Mouse (Mus musculus) bone marrow macrophage, adult 2 months (primary cell): ENCODE data around the gene Hs3st2. TPM values are rescaled to one million over a fixed set of nuclear protein-coding genes. Genes with fewer than 3 reads are reported as not detected.

Source experiments
- H3K27ac ChIP-seq: 2 replicates; pipeline ENCODE4 v1.5.1; 2012; ENCODE audit warnings: low read depth, low read length; ENCODE audit not compliant: insufficient read depth
- H3K4me1 ChIP-seq: 2 replicates; pipeline ENCODE4 v1.6.1; 2012; ENCODE audit warnings: low read length; ENCODE audit not compliant: control insufficient read depth, insufficient read depth
- H3K4me3 ChIP-seq: 2 replicates; pipeline ENCODE4 v1.5.1; 2012; ENCODE audit warnings: mild to moderate bottlenecking, low read length, moderate library complexity; ENCODE audit not compliant: insufficient read depth
- CTCF ChIP-seq: IDR thresholded peaks from 2 replicates; pipeline ENCODE4 v1.5.1; 2012; ENCODE audit warnings: low read depth, mild to moderate bottlenecking, low read length, moderate library complexity
- POLR2A ChIP-seq: IDR thresholded peaks from 2 replicates; pipeline ENCODE4 v1.6.1; 2012; ENCODE audit warnings: mild to moderate bottlenecking, low read depth, low read length, borderline replicate concordance
- polyA plus RNA-seq: library from polyadenylated mRNA; stranded (reverse); fragments of >200 nt; gene quantifications from 2 replicates; pipeline ENCODE4 v1.2.4, GENCODE M21; 2012; ENCODE audit not compliant: missing spikeins, insufficient read depth, insufficient read length

The Hs3st2 gene
- polyA plus RNA-seq, 1 experiment, result not detected

DNA sequence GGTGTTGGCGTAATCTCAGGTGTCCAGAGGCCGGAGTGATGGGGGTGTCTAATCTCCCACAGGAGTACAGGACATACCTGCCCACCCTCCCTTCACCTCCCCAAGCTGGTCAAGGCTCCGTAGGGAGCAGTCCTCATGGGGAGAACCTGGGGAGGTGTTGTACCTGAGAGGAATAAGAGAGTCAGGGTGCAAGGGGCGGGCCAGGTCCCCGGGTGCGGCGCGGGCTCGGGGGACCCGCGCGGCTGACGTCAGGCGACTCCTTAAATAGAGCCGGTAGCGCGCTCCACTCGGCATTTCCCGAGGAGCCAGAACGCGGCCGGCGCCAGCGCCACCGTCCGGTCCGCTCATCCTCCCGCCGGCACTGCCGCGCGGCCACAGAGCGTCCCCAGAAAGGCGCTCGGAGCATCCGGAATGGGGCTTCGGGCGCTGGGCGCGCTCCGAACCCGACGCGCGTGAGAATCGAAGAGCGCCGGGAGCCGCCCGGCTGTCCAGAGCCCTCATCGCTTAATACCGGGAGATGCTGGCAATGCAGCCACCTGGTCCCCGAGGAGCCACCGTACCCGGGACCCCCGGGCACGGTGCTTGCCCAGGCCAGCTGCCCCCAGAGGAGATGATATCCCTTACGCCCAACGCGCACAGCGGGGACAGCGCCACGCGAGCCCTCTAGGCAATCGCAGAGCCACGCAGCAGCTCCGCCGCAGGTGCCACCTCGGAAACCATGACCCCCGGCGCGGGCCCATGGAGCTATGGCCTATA lies 503 bp downstream of the Hs3st2 start:
- H3K4me3 ChIP-seq, result no peak overlapping the region
- H3K27ac ChIP-seq, result no peak overlapping the region
- TF ChIP-seq CTCF, result no peak
- TF ChIP-seq POLR2A, result no peak
- no peaks in the 10 kb centered on the region for H3K4me1 ChIP-seq

DNA sequence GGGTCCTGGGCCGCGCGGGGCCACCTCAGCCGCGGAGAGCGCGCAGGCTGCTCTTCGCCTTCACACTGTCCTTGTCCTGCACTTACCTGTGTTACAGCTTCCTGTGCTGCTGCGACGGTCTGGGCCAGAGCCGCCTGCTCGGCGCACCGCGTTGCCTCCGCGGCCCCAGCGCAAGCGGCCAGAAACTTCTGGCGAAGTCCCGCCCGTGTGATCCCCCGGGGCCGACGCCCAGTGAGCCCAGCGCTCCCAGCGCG lies 1.0 kb downstream of the Hs3st2 start:
- no peak overlapping the region for H3K27ac ChIP-seq
- TF ChIP-seq POLR2A (no peak), CTCF (no peak)
- no peaks in the 10 kb centered on the region for H3K4me1 ChIP-seq
- H3K4me3 ChIP-seq, result no peak overlapping the region

GRCm38 (mm10) chr7:121393884-121394283 lies 2.2 kb downstream of the Hs3st2 start:
- no peak for TF ChIP-seq CTCF
- TF ChIP-seq POLR2A, result no peak
- H3K27ac ChIP-seq, result no peak overlapping the region

GRCm38 (mm10) chr7:121394875-121395274 lies 3.2 kb downstream of the Hs3st2 start:
- TF ChIP-seq POLR2A, result no peak
- no peak for TF ChIP-seq CTCF

More at GRCm38 (mm10) chr7:121393884-121394283, 2.2 kb downstream of the Hs3st2 start:
- H3K4me1 ChIP-seq, result no peaks in the 10 kb centered on the region
- no peak overlapping the region for H3K4me3 ChIP-seq

GRCm38 (mm10) chr7:121410716-121411506 lies 19.3 kb downstream of the Hs3st2 start:
- TF ChIP-seq CTCF (no peak), POLR2A (no peak)
- no peak overlapping the region for H3K27ac ChIP-seq
- H3K4me1 ChIP-seq, result peaks cover 4% of the 10 kb centered on the region
- H3K4me3 ChIP-seq, result no peak overlapping the region

More at GRCm38 (mm10) chr7:121394875-121395274, 3.2 kb downstream of the Hs3st2 start:
- Histone ChIP-seq H3K4me1 (no peaks in the 10 kb centered on the region), H3K27ac (no peak overlapping the region), H3K4me3 (no peak overlapping the region)

- H3K4me1 ChIP-seq, result peaks cover 4% of the 10 kb centered on the region
- TF ChIP-seq POLR2A (no peak), CTCF (no peak)
- no peak overlapping the region for H3K4me3 ChIP-seq
- H3K27ac ChIP-seq, result no peak overlapping the region
Observed at GRCm38 (mm10) chr7:121411507-121411898, 19.8 kb downstream of the Hs3st2 start.

GRCm38 (mm10) chr7:121436884-121437283 lies 45.2 kb downstream of the Hs3st2 start:
- H3K4me3 ChIP-seq, result no peak overlapping the region
- no peaks in the 10 kb centered on the region for H3K4me1 ChIP-seq
- TF ChIP-seq CTCF (no peak), POLR2A (no peak)
- no peak overlapping the region for H3K27ac ChIP-seq

DNA sequence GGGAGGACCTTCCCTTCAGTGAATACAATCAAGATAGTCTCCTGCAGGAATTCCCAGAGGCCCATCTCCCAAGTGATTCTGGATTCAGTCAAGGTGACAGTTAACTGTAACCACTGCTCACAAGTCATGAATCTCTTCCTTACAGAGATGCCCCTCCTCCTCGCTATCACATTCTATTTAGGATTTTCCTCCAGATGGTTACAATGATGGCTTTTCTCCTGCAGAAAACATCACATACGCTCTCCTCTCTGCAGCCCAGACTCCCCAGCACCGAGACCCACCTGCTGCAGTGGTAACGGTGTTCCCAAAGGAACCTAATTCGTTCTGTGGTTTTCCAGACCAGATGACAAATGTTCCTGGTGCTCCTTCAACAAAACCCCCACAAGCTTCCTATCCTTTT lies 49.5 kb downstream of the Hs3st2 start:
- Histone ChIP-seq H3K4me3 (no peak overlapping the region), H3K27ac (no peak overlapping the region), H3K4me1 (peaks cover 10% of the 10 kb centered on the region)
- no peak for TF ChIP-seq CTCF
- no peak for TF ChIP-seq POLR2A

- peaks cover 20% of the 10 kb centered on the region for H3K4me1 ChIP-seq
- TF ChIP-seq CTCF (no peak), POLR2A (no peak)
- H3K27ac ChIP-seq, result no peak overlapping the region
- no peak overlapping the region for H3K4me3 ChIP-seq
Observed at GRCm38 (mm10) chr7:121444336-121444735, 52.7 kb downstream of the Hs3st2 start.

DNA sequence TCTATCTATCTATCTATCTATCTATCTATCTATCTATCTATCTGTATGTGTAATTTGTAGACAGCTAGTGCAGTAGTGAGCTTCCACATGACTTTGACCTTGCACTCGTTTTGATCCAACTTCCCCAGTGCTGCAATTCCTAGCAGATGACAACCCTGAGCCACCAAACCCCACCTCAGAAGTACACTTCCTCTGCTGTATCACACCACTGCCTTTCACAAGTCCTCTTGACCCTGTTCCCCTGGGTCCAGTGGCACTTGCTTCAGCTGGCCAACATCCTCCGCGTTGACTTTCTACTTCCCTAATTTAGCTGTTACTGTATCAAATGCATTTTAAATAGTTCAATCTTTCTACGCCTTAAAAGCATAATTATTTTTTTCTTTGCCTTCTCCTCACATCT lies 54.6 kb downstream of the Hs3st2 start:
- TF ChIP-seq CTCF (no peak), POLR2A (no peak)
- H3K4me3 ChIP-seq, result no peak overlapping the region
- no peak overlapping the region for H3K27ac ChIP-seq
- peaks cover 22% of the 10 kb centered on the region for H3K4me1 ChIP-seq
